Mouse (Mus musculus) cerebellum, adult 8-10 months (tissue): ENCODE measurements around the gene Mief2.
A peak's percentile ranks its signal among the peaks of the same experiment; 100 is the strongest.

ENCODE experiments used
- DNase-seq: peaks from one replicate; pipeline ENCODE4 v3.0.0; 2022

Mief2 gene

DNA sequence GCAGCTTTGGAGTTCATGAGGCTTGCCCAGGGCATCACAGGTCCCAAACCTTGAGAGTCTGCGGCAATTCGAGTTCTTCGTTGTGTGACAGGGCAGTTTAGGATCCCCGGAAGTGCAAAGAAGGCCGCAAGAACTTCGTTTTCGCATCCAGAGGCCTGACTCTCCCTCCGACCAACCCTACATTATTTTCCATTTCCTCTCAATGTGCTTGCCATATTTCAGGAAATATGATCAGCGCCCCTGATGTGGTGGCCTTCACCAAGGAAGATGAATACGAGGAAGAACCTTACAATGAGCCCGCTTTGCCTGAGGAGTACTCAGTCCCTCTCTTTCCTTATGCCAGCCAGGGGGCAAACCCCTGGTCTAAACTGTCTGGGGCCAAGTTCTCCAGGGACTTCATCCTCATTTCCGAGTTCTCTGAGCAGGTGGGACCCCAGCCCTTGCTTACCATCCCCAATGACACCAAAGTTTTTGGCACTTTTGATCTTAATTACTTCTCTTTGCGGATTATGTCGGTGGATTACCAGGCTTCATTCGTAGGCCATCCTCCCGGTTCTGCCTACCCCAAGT, 49.7 kb downstream of the Mief2 start:
- peak; percentile 11 for DNase-seq

- no peak for DNase-seq
Observed at GRCm38 (mm10) chr11:60779673-60780189, 51.5 kb downstream of the Mief2 start.
